Mouse (Mus musculus) liver, postnatal 0 days (tissue): ENCODE data around the gene Nelfe.

Experiments used
- CTCF ChIP-seq: sonication (generic); IDR thresholded peaks from 2 replicates; pipeline ENCODE4 v1.5.1; 2016; ENCODE audit warnings: antibody characterized with exemption, low read depth
- EP300 ChIP-seq: IDR thresholded peaks from 2 replicates; pipeline ENCODE4 v1.6.1; 2016; ENCODE audit warnings: antibody characterized with exemption, low read depth, mild to moderate bottlenecking

DNA sequence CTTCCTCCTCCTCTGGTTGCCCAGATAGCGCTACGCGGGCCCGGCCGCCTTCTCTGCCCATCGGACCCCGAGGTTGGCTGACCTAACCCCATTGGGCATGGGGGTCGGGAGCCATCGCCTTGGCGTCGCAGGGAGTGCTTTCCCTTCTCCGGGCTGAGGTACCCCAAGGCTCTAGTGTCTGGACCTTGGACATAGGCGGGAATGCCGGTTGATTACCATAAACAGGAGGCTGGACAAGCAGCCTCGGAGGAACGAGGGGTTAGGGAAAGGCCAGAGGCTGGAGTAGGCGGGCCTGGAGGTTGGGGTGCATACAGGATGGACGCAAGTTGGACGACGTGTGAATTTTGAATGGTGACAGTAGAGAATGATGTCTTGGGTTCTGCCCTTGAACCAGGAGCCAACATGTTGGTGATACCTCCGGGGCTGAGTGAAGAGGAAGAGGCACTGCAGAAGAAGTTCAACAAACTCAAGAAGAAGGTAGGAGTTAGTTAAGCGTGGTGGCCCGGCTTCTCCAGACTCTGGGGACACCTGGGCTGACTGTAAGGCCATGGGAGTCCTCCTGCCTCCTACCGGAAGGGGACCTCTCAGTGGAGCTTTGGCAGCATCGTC lies 430 bp downstream of the Nelfe start:
- TF ChIP-seq CTCF: no peak
- TF ChIP-seq EP300: no peak
